Mouse (Mus musculus) liver, embryonic 12.5 days (tissue): ENCODE data around the gene Gm45140. TPM values are rescaled to one million over a fixed set of nuclear protein-coding genes. Genes with fewer than 3 reads are reported as not detected.
A peak's percentile ranks its signal among the peaks of the same experiment; 100 is the strongest.

Experiments
- ATAC-seq: fragments of 200-750 bp; cut with Nextera tagmentation; 2 replicates; pipeline ENCODE4 v1.8.0; 2017; ENCODE audit warnings: moderate number of reproducible peaks, mild to moderate bottlenecking, moderate library complexity
- H3K27ac ChIP-seq: fragments of 300-500 bp; sonication (generic); 2 replicates; pipeline ENCODE4 v1.5.1; 2016; ENCODE audit warnings: mild to moderate bottlenecking
- H3K27me3 ChIP-seq: fragments of 300-500 bp; sonication (generic); replicated peaks from 2 replicates; pipeline ENCODE4 v1.6.1; 2016; ENCODE audit warnings: mild to moderate bottlenecking, moderate library complexity
- H3K36me3 ChIP-seq: fragments of 300-500 bp; sonication (generic); 2 replicates; pipeline ENCODE4 v1.6.1; 2016; ENCODE audit warnings: mild to moderate bottlenecking, moderate library complexity
- H3K4me1 ChIP-seq: fragments of 300-500 bp; sonication (generic); 2 replicates; pipeline ENCODE4 v1.6.1; 2016
- H3K4me2 ChIP-seq: fragments of 300-500 bp; sonication (generic); 2 replicates; pipeline ENCODE4 v1.6.1; 2016; ENCODE audit warnings: mild to moderate bottlenecking, moderate library complexity
- H3K4me3 ChIP-seq: fragments of 300-500 bp; sonication (generic); 2 replicates; pipeline ENCODE4 v1.5.1; 2016; ENCODE audit warnings: mild to moderate bottlenecking, moderate library complexity
- H3K9ac ChIP-seq: fragments of 300-500 bp; sonication (generic); 2 replicates; pipeline ENCODE4 v1.6.1; 2016; ENCODE audit warnings: mild to moderate bottlenecking, moderate library complexity
- H3K9me3 ChIP-seq: fragments of 300-500 bp; sonication (generic); replicated peaks from 2 replicates; pipeline ENCODE4 v1.6.1; 2016; ENCODE audit warnings: mild to moderate bottlenecking, moderate library complexity
- WGBS: fragments of 180-500 bp; shearing (Covaris S2); methylation state at CpG from one replicate; pipeline ENCODE4 v1.1.7; 2016; ENCODE audit not compliant: insufficient replicate concordance; 5-methylcytosine and 5-hydroxymethylcytosine counted together
- polyA plus RNA-seq: library from polyadenylated mRNA; unstranded; fragments of >200 nt; fragmentation: Nextera tagmentation; extraction: Ambion mirVana; gene quantifications from 2 replicates; pipeline ENCODE4 v1.2.1, GENCODE M21; 2016

Gm45140 gene
- polyA plus RNA-seq, 1 experiment from 2014 or later: 7.1 TPM

DNA sequence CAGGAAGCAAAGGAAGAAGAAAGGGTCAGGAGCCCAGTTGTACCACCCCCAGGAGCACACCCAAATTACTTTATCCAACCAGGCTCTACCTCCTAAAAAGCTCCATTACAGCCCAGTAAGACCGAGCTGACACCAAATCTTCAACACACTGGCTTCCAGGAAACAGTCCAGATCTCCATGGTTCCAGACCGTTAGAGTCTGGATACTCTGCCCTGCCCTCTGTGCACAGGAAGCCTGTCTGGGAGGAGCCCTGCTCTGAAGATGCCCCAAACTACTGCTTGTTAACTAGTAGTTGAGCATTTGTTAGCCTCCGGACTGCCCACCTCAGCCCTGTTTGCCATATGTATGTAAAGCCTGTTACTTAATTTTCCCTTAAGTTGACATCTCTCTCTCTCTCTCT is 89.5 kb downstream of the Gm45140 start:
- peaks cover 87% of the 10 kb centered on the region for H3K4me1 ChIP-seq
- H3K27ac ChIP-seq: peak overlapping the region; percentile 76; the same call in 1 of the 2 replicates
- no peak overlapping the region for H3K4me2 ChIP-seq
- H3K36me3 ChIP-seq: no peaks in the 10 kb centered on the region
- 40% methylated on average over 3 of the region's 3 CpGs for WGBS
- peak overlapping the region; percentile 9; the same call in 1 of the 2 replicates for H3K9ac ChIP-seq
- 0 out of 2 replicates have a peak, but pooled peaks cover 5% of the 10 kb centered on the region for H3K27me3 ChIP-seq
- H3K4me3 ChIP-seq: no peak overlapping the region
- H3K9me3 ChIP-seq: no peaks in the 10 kb centered on the region
- no peak for ATAC-seq

DNA sequence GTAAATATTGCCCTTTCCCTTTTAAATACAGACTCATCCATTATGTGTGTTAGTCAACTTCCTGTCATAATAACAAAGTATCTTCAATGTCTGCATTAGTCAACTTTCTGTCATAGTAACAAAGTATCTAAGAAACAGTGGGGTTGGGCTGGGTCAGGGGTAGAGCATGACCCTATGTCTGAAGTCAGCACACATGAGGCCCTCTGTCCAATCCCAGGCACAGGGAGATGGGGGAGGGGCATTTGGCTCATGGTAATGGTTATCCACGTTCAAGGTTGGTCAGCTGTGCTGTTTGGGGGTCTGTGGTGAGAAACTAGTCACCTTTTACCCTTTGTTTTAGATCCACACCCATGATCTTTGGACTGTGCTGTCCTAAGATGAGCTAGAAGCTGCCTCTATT is 90.3 kb downstream of the Gm45140 start:
- 29% methylated on average over 1 of the region's 1 CpGs for WGBS
- H3K4me3 ChIP-seq: no peak overlapping the region
- H3K27ac ChIP-seq: peak overlapping the region; percentile 7; the same call in 1 of the 2 replicates
- no peak overlapping the region for H3K9ac ChIP-seq
- ATAC-seq: no peak
- no peaks in the 10 kb centered on the region for H3K36me3 ChIP-seq
- 0 out of 2 replicates have a peak, but pooled peaks cover 4% of the 10 kb centered on the region for H3K27me3 ChIP-seq
- peaks cover 94% of the 10 kb centered on the region for H3K4me1 ChIP-seq
- H3K9me3 ChIP-seq: no peaks in the 10 kb centered on the region
- H3K4me2 ChIP-seq: no peak overlapping the region

DNA sequence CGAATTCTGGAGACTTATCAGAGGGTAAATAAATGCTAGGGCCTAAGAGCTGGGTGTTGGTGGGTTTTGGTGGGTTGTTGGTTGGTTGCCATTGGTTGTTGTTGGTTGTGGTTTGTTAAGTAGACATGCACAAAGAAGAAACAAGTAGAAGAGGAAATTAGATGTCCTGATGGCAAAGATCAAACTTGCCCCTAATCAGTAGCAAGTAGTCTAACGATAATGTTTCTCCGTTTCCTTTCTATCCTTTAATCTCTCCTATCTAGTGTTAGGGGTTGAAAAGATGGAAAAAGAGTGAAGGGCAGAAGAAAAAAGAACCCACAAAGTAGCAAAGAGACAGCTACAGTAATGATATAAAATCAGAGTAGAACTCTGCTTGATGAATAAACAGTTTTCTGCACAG is 91.0 kb downstream of the Gm45140 start:
- H3K4me1 ChIP-seq: peaks cover 94% of the 10 kb centered on the region
- no peak for ATAC-seq
- no peaks in the 10 kb centered on the region for H3K9me3 ChIP-seq
- H3K36me3 ChIP-seq: no peaks in the 10 kb centered on the region
- WGBS: 55% methylated on average over 3 of the region's 3 CpGs
- H3K27ac ChIP-seq: peak overlapping the region; percentile 52; the same call in 1 of the 2 replicates
- no peak overlapping the region for H3K4me2 ChIP-seq
- no peaks in the 10 kb centered on the region for H3K27me3 ChIP-seq
- H3K4me3 ChIP-seq: no peak overlapping the region
- no peak overlapping the region for H3K9ac ChIP-seq

DNA sequence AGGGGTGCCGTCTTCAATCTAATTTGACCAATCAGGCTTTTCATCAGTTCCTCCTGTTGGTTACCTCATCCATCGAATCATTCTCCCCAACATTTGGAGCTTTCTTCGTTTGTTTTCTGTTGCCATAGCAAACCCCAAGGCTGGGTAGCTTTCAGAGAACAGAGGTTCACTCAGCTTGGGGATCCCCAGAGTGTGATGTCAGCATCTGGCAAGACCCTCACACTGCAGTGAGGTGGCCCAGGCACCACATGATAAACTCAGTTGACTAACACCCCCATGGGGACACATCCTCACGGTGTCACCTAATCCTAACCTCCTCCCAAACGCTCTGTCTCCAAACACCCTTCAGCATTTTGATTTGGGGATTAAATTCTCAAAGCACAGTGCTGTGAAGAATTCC is 92.3 kb downstream of the Gm45140 start:
- Histone ChIP-seq H3K9ac (no peak overlapping the region), H3K4me3 (no peak overlapping the region), H3K4me1 (peaks cover 96% of the 10 kb centered on the region), H3K27ac (no peak overlapping the region), H3K36me3 (no peaks in the 10 kb centered on the region), H3K4me2 (no peak overlapping the region), H3K27me3 (no peaks in the 10 kb centered on the region), H3K9me3 (no peaks in the 10 kb centered on the region)
- WGBS: 76% methylated on average over 5 of the region's 5 CpGs
- ATAC-seq: no peak

DNA sequence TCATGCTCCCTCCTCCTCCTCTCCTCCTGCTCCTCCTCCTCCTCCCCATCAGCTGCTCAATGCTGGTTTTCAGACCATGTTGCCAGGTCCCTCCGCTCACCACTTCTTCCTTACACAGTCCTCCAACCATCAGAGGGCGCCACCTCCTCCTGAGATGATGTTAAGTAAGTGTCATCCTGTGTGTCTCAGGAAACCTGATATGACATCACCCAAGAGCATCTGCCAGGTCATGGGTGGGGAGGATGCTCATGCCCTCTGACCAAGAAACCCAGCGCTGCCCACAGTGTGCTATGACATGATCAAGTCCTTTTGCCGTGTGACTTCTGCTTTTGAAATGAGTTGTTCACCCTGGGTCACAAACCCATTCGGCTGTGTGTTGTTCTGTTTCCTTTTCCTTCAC is 92.8 kb downstream of the Gm45140 start:
- H3K27ac ChIP-seq: no peak overlapping the region
- no peaks in the 10 kb centered on the region for H3K36me3 ChIP-seq
- H3K27me3 ChIP-seq: no peaks in the 10 kb centered on the region
- H3K9me3 ChIP-seq: no peaks in the 10 kb centered on the region
- 80% methylated on average over 5 of the region's 5 CpGs for WGBS
- ATAC-seq: no peak
- peaks cover 96% of the 10 kb centered on the region for H3K4me1 ChIP-seq
- H3K4me2 ChIP-seq: no peak overlapping the region
- H3K4me3 ChIP-seq: no peak overlapping the region
- H3K9ac ChIP-seq: no peak overlapping the region

DNA sequence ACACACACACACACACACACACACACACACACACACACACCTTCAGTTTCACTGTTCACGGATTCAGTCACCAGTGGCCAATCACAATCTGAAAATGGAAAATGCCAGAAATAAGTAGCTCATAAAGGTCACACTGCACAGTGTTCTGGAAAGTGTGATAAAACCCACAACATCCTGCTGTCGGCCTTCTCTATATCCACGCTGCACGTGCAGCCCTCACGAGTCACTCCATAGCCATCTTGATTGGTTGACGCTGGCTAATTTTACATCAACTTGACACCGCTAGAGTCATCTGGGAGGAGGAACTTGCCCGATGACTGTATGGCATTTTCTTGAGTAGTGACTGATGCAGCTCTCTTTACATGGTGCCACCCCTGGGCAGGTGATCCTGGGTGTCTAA is 93.6 kb downstream of the Gm45140 start:
- Histone ChIP-seq H3K4me2 (no peak overlapping the region), H3K9ac (no peak overlapping the region), H3K27me3 (0 out of 2 replicates have a peak, but pooled peaks cover 6% of the 10 kb centered on the region), H3K9me3 (no peaks in the 10 kb centered on the region), H3K27ac (no peak overlapping the region), H3K4me3 (no peak overlapping the region), H3K4me1 (peaks cover 92% of the 10 kb centered on the region), H3K36me3 (no peaks in the 10 kb centered on the region)
- 50% methylated on average over 8 of the region's 8 CpGs for WGBS
- no peak for ATAC-seq

DNA sequence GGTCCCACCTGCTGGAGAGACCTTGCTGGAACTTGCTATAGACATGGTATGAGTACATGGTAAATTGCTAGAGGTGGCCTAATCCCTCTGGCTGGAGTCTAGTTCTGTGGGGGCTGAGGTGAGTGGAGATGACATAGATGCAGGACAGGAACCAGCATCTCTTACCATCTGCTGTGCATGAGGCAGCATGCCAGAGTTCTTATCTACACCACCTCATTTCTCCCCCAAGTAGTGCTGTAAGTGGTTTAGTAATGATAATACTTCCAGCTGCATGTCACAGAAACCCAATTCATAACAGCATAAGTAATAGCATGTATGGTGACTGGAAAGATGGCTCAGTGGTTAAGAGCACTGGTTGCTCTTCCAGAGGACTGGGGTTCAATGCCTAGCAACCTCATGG is 95.1 kb downstream of the Gm45140 start:
- H3K4me3 ChIP-seq: no peak overlapping the region
- H3K4me2 ChIP-seq: peak overlapping the region; percentile 35
- H3K9ac ChIP-seq: peak overlapping the region; percentile 47; the same call in 1 of the 2 replicates
- peak overlapping the region; percentile 91 for H3K27ac ChIP-seq
- peaks cover 79% of the 10 kb centered on the region for H3K4me1 ChIP-seq
- no peaks in the 10 kb centered on the region for H3K9me3 ChIP-seq
- peak; percentile 93 for ATAC-seq
- H3K27me3 ChIP-seq: peaks cover 19% of the 10 kb centered on the region
- H3K36me3 ChIP-seq: no peaks in the 10 kb centered on the region

DNA sequence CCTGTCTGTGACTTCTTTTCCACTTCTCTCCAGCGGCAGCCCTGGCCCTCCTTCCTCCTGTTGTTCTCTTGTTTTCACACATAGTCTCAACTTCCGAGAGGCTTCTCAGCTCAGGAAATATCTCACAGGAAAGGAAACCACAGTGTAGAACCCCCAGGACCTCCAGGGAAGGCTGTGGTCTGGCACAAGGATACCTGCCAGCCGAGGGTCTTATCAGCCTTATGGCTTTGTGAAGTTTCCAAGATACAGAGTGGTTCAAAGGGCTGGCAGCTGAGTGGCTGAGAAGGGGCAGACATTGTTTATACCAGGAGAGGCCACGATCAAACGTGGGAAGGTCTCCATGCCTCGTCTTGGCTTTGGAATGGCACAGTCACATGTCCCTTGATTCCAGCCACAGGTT is 95.7 kb downstream of the Gm45140 start:
- Histone ChIP-seq H3K9ac (peak overlapping the region; percentile 10; the same call in 1 of the 2 replicates), H3K4me1 (peaks cover 73% of the 10 kb centered on the region), H3K27me3 (peaks cover 25% of the 10 kb centered on the region), H3K27ac (peak overlapping the region; percentile 91), H3K4me3 (no peak overlapping the region), H3K9me3 (no peaks in the 10 kb centered on the region), H3K36me3 (no peaks in the 10 kb centered on the region), H3K4me2 (peak overlapping the region; percentile 35; the same call in 1 of the 2 replicates)
- WGBS: 18% methylated on average over 6 of the region's 6 CpGs
- ATAC-seq: peak; percentile 8

Other genes starting within 250 kb of the Gm45140 start
- 4.3 and 4.8 TPM in 2 replicates for gene Prokr1, start 245.1 kb downstream of the Gm45140 start, polyA plus RNA-seq
- gene Aplf, start 163.6 kb downstream of the Gm45140 start, polyA plus RNA-seq: 18.9 and 19.0 TPM in 2 replicates
- gene Efcc1, start 104.9 kb downstream of the Gm45140 start, polyA plus RNA-seq: 0.51 and 0.63 TPM in 2 replicates
- 40.9 and 44.2 TPM in 2 replicates for gene Gp9, start 57.7 kb downstream of the Gm45140 start, polyA plus RNA-seq
- 28.6 and 30.5 TPM in 2 replicates for gene Rab43, start 23.6 kb downstream of the Gm45140 start, polyA plus RNA-seq
- gene Isy1, start 3.0 kb upstream of the Gm45140 start, polyA plus RNA-seq: 59.5 and 62.4 TPM in 2 replicates
- 896 and 933 TPM in 2 replicates for gene Cnbp, start 15.3 kb upstream of the Gm45140 start, polyA plus RNA-seq
- 79.2 and 85.0 TPM in 2 replicates for gene Copg1, start 52.0 kb upstream of the Gm45140 start, polyA plus RNA-seq
- 27.0 and 27.5 TPM in 2 replicates for gene Hmces, start 78.1 kb upstream of the Gm45140 start, polyA plus RNA-seq
- gene H1fx, start 145.8 kb upstream of the Gm45140 start, polyA plus RNA-seq: 14.1 and 15.3 TPM in 2 replicates
- gene Rab7, start 209.5 kb upstream of the Gm45140 start, polyA plus RNA-seq: 134 and 135 TPM in 2 replicates
- gene Rpn1, start 248.7 kb upstream of the Gm45140 start, polyA plus RNA-seq: 241 and 253 TPM in 2 replicates